Mouse (Mus musculus) intestine, embryonic 14.5 days (tissue): Measurements from ENCODE around the gene Calcoco2. TPM values are rescaled to one million over a fixed set of nuclear protein-coding genes. Genes with fewer than 3 reads are reported as not detected.

Experiments used
- ATAC-seq: fragments of 200-750 bp; cut with Nextera tagmentation; replicated peaks from 2 replicates; pipeline ENCODE4 v1.8.0; 2017; ENCODE audit warnings: low read depth, moderate number of reproducible peaks, moderate TSS enrichment, moderate library complexity; ENCODE audit not compliant: low FRiP score, low TSS enrichment
- DNase-seq: peaks from one replicate; pipeline ENCODE4 v3.0.0-alpha.2; 2018; ENCODE audit warnings: low spot score
- H3K27ac ChIP-seq: fragments of 300-500 bp; sonication (generic); 2 replicates; pipeline ENCODE4 v1.5.1; 2014; ENCODE audit warnings: low read depth, mild to moderate bottlenecking, control low read depth
- H3K27me3 ChIP-seq: fragments of 300-500 bp; sonication (generic); replicated peaks from 2 replicates; pipeline ENCODE4 v1.6.1; 2014; ENCODE audit warnings: low read length, control low read depth; ENCODE audit not compliant: control insufficient read depth, insufficient read depth
- H3K36me3 ChIP-seq: fragments of 300-500 bp; sonication (generic); 2 replicates; pipeline ENCODE4 v1.6.1; 2014; ENCODE audit warnings: low read length, control low read depth; ENCODE audit not compliant: control insufficient read depth, insufficient read depth
- H3K4me1 ChIP-seq: fragments of 300-500 bp; sonication (generic); replicated peaks from 2 replicates; pipeline ENCODE4 v1.6.1; 2014; ENCODE audit warnings: low read length, control low read depth, mixed read lengths; ENCODE audit not compliant: control insufficient read depth, insufficient read depth
- H3K4me2 ChIP-seq: fragments of 300-500 bp; sonication (generic); 2 replicates; pipeline ENCODE4 v1.6.1; 2014; ENCODE audit warnings: low read length
- H3K4me3 ChIP-seq: fragments of 300-500 bp; sonication (generic); 2 replicates; pipeline ENCODE4 v1.5.1; 2014; ENCODE audit warnings: low read depth, low read length, control low read depth, mixed read lengths
- H3K9ac ChIP-seq: fragments of 300-500 bp; sonication (generic); 2 replicates; pipeline ENCODE4 v1.6.1; 2014; ENCODE audit warnings: mild to moderate bottlenecking, low read length
- H3K9me3 ChIP-seq: fragments of 300-500 bp; sonication (generic); 2 replicates; pipeline ENCODE4 v1.6.1; 2016; ENCODE audit warnings: low read length, control low read depth; ENCODE audit not compliant: control insufficient read depth
- WGBS: fragments of 180-500 bp; shearing (Covaris S2); extraction: QIAGEN DNeasy Blood & Tissue Kit; methylation state at CpG from one replicate; pipeline ENCODE4 v1.1.7; 2014; 5-methylcytosine and 5-hydroxymethylcytosine counted together
- polyA plus RNA-seq: library from polyadenylated mRNA; unstranded; fragments of >200 nt; fragmentation: Nextera tagmentation; extraction: Ambion mirVana; gene quantifications from 2 replicates; pipeline ENCODE4 v1.2.1, GENCODE M21; 2014

Gene Calcoco2
- polyA plus RNA-seq, 1 experiment from 2014 or later, result 0.11 TPM

DNA sequence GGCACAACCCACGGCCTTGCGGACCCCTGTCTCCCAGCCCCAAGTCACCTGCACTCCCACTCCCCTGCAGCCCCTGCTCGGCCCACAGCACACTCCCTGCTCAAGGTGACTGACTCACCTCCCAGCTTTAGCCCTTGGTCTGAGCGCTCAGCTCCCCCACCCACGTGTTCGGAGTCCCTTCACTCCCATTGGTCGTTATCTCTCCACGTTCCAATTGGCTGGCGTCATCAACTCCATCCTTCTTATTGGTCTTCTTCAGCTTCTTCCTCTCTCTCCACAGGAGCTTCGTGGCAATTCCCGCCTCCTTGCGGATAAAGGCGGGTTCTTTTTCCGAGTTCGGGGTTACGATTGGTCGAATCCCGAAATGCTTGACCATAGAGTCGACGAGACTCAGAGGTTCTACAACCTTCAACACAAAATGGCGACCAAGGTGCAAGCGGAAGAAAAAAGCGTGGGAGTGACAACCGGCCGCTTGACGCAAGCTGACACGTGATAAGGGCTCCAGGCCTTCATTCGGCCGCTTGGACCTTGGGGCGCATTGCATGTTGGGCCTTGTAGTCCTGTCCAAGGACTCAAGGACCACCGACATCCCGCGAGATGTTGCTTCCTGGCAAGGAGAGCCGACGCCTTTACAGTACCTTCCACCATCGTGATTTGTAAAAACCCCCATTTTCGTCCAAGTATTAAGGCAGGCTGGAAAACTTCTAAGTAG, 36.1 kb downstream of the Calcoco2 start, which contains the start of gene Atp5g1:
Gene Atp5g1, minus strand, starts transcription at position 162 of the 712 bp plus-strand sequence.
- no peaks in the 10 kb centered on the region; the same call in 1 of the 2 replicates for H3K4me1 ChIP-seq
- under 1% methylated on average over 37 of the region's 37 CpGs for WGBS
- H3K36me3 ChIP-seq, result peaks cover 22% of the 10 kb centered on the region
- no peaks in the 10 kb centered on the region for H3K9me3 ChIP-seq
- ATAC-seq (peak; percentile 98), DNase-seq (peak; percentile 93)
- H3K27ac ChIP-seq, result peak within 1 kb of the TSS; percentile 64
- peak within 1 kb of the TSS; percentile 92 for H3K4me3 ChIP-seq
- H3K27me3 ChIP-seq, result no peaks in the 10 kb centered on the region
- peak within 1 kb of the TSS; percentile 83 for H3K9ac ChIP-seq
- peak within 1 kb of the TSS; percentile 90 for H3K4me2 ChIP-seq

DNA sequence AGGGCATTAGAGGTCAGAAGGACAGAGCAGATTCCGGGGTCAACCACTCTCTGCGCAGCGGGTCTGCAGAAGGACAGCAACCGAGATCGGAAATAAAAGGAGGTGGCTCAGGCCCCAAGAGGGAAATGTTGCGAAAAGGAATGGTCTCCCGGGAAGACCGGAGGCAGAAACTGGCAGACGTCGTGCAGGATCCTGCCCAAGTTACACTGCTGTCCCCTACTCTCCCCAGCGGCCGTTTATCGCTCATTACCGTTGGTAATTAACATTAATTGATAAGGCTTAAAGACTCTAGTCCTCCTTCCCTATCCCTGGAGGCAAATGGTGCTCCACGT, 36.6 kb downstream of the Calcoco2 start:
- H3K9ac ChIP-seq, result peak overlapping the region; percentile 83
- DNase-seq (no peak), ATAC-seq (no peak)
- H3K27ac ChIP-seq, result peak overlapping the region; percentile 64
- H3K4me2 ChIP-seq, result peak overlapping the region; percentile 90
- no peaks in the 10 kb centered on the region for H3K9me3 ChIP-seq
- peak overlapping the region; percentile 92 for H3K4me3 ChIP-seq
- under 1% methylated on average over 15 of the region's 15 CpGs for WGBS
- no peaks in the 10 kb centered on the region; the same call in 1 of the 2 replicates for H3K4me1 ChIP-seq
- H3K27me3 ChIP-seq, result no peaks in the 10 kb centered on the region
- peaks cover 27% of the 10 kb centered on the region for H3K36me3 ChIP-seq

DNA sequence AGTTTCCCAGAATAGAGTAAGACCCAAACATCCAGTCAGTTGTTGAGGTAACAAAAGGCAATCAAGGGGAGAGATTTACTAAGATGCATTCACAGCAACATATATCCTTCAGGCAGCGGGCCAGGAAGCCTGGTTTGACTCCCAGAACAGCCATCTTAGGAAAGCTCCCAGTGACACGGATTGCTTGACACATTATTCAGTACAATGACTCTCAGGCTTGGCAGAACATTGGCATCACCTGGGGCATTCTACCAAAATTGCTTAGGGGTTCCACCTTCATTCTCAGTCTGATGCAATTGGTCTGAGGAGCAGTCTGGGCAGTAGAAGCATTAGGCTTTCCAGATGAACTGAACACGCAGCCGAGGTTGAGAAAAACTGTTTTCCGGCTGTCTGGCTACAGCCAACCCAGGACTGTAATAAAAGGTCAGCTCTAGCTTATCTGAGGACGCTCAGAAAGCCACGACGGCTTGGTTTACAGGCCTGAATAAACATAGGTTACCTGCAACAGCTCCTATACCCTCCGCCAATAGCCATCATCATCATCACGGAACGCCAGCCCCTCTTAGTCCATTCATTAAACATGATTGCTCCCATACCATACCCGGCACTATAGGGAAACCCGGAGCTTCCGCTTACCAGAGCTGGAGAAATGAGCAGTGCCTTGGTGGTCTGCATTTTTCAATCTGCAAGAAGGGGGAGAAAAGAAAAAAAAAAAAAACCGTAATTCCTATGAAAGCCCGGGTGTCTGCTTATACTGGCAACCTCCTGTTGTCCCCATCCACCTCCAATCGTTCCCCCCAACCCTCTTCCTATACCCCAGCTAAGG, 37.2 kb downstream of the Calcoco2 start:
- ATAC-seq (no peak), DNase-seq (no peak)
- Histone ChIP-seq H3K4me2 (peak overlapping the region; percentile 90), H3K4me3 (peak overlapping the region; percentile 92), H3K27ac (peak overlapping the region; percentile 64), H3K4me1 (no peaks in the 10 kb centered on the region; the same call in 1 of the 2 replicates), H3K9ac (peak overlapping the region; percentile 83), H3K36me3 (peaks cover 31% of the 10 kb centered on the region), H3K27me3 (no peaks in the 10 kb centered on the region), H3K9me3 (no peaks in the 10 kb centered on the region)
- 15% methylated on average over 17 of the region's 17 CpGs for WGBS

DNA sequence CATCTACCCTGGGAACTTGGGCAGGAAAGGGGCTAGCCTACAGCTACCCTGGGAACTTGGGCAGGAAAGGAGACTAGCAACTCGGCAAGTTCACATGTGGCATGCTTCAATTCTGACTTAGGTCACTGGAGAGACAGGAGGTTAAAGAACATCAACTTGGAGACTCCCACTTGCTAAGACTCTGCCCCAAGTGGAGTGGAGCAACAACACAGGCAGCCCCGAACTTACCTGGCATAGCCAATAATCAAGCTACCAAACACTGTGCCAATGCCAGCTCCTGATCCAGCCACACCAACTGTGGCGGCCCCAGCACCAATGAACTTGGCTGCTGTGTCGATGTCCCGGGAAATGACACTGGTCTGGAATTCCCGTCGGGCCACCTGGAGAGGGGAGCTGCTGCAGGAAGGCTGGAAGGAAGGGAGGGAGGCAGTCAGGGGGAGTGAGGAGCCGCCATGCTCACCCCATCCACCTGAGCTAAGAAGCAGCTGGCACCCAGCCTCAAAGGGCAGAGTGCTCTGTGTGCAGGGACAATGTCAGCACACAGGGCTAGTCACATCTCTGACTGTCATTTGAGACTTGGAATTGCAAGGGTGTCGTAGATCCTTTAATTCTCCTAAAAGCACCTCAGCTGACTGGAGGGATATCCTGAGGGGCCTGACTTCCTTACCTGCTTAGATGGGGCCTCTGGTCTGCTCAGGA, 38.3 kb downstream of the Calcoco2 start:
- H3K4me1 ChIP-seq, result no peaks in the 10 kb centered on the region; the same call in 1 of the 2 replicates
- DNase-seq (no peak), ATAC-seq (no peak)
- H3K27ac ChIP-seq, result no peak overlapping the region
- whole genome bisulfite sequencing, result 79% methylated on average over 6 of the region's 9 CpGs
- H3K9me3 ChIP-seq, result no peaks in the 10 kb centered on the region
- H3K36me3 ChIP-seq, result peaks cover 31% of the 10 kb centered on the region
- H3K27me3 ChIP-seq, result no peaks in the 10 kb centered on the region
- no peak overlapping the region for H3K4me3 ChIP-seq
- no peak overlapping the region for H3K9ac ChIP-seq
- no peak overlapping the region for H3K4me2 ChIP-seq

DNA sequence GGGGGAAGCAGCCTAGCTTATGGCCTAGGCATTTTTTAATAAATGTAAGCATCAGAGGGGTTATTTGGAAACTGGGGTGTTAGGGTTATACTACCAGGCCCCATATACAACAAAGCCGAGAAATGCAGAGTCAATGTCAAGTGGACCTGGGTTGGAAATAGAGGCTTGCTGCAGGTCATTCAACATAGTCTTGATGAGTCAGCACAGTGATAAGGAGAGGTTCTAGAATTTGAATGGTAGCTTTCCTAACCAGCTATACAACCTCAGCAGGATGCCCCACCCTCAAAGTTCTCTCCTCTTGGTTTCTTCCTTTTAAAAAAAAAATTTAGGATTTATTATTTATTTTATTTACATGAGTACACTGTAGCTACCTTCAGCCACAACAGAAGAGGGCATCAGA, 40.8 kb downstream of the Calcoco2 start:
- peaks cover under 1% of the 10 kb centered on the region for H3K4me1 ChIP-seq
- peaks cover 31% of the 10 kb centered on the region for H3K36me3 ChIP-seq
- H3K9ac ChIP-seq, result no peak overlapping the region
- no peaks in the 10 kb centered on the region for H3K9me3 ChIP-seq
- H3K27me3 ChIP-seq, result no peaks in the 10 kb centered on the region
- H3K4me3 ChIP-seq, result no peak overlapping the region
- ATAC-seq (no peak), DNase-seq (no peak)
- no peak overlapping the region for H3K4me2 ChIP-seq
- H3K27ac ChIP-seq, result no peak overlapping the region
- WGBS, result 96% methylated on average over 1 of the region's 1 CpGs

DNA sequence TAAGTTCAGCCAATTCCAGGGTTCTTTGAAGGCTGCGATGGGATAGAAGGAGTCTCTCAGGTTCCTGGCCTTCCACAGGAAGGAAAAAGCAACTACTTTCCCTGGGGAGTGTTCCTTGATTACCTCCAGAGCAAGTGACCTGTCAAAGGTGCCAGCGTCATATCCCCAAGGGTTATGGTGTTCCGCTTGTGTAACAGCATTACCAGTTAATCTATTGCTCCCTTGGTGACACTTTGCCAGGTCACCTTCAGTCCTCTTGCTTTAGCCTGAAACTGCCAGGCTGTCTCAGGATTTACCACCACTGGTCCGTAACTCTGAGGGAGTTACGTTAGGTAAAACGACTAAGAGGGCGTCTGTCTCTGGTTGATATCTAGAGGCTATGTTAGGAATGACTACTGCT, 41.4 kb downstream of the Calcoco2 start:
- ATAC-seq, result no peak
- no peak overlapping the region for H3K27ac ChIP-seq

DNA sequence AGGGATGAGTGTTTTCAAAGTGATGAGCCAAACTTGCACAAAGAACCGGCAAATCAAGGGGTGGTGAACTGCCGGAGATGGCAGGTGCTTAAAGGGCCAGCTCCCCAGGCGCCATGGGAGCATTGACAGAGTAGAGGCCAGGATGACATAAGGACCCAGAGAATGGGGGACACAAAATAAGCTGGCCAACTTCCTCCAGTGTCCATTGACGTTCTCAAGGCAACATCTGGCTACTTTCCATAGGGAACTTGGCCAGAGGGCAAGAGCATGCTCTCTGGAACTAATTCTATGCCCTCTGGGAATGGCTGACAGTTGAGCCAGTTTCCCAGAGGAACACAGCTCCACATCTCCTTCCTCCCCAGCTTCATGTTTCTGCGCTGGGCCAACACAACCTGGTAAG, 43.5 kb downstream of the Calcoco2 start:
- H3K4me3 ChIP-seq, result no peak overlapping the region
- WGBS, result 77% methylated on average over 5 of the region's 5 CpGs
- no peak overlapping the region for H3K27ac ChIP-seq
- H3K9ac ChIP-seq, result no peak overlapping the region
- no peaks in the 10 kb centered on the region for H3K9me3 ChIP-seq
- DNase-seq, result no peak
- no peak for ATAC-seq
- peaks cover 17% of the 10 kb centered on the region for H3K4me1 ChIP-seq
- peaks cover 26% of the 10 kb centered on the region for H3K36me3 ChIP-seq
- no peaks in the 10 kb centered on the region for H3K27me3 ChIP-seq
- no peak overlapping the region for H3K4me2 ChIP-seq

More for the DNA sequence above, 41.4 kb downstream of the Calcoco2 start:
- H3K4me3 ChIP-seq, result no peak overlapping the region
- H3K36me3 ChIP-seq, result peaks cover 31% of the 10 kb centered on the region
- no peaks in the 10 kb centered on the region for H3K9me3 ChIP-seq
- 91% methylated on average over 7 of the region's 7 CpGs for WGBS
- no peak overlapping the region for H3K9ac ChIP-seq
- H3K27me3 ChIP-seq, result no peaks in the 10 kb centered on the region
- H3K4me1 ChIP-seq, result peaks cover 6% of the 10 kb centered on the region
- no peak overlapping the region for H3K4me2 ChIP-seq
- no peak for DNase-seq

DNA sequence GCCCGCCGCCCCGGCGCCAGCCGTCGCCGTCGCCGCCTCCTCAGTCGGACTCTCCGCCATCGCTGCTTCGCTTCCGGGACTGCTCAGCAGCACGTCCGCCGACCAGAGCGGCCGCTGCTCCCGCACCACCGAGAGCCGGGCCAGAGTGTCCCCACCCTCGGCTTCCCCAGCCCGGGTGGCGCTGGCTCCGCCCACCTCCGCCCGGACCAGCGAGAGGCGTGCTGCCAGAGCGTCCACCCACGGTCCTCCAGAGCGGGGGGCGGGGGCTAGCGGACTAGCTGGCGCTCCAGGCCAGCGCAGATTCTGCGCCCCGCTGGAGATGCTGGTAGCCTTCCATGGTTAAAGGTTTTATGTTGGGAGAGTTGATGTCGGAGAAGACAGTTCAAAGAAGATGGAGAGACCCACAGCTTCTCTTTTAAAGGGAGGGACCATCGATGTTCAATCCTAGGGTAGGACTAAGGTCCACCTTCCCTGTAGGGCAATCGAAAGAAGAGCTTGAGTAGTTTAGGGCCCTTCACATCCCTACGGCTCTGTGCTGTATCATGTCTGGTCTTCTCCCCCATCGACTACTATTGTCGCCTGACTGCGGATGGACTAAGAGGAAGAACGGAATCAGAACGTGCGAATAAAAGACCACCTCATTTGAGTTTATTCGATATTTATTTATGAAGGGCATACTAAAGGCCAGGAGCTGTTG, 46.4 kb downstream of the Calcoco2 start, which contains the start of gene Ube2z:
Gene Ube2z, minus strand, starts transcription at position 174 of the 697 bp plus-strand sequence.
- Histone ChIP-seq H3K27me3 (no peaks in the 10 kb centered on the region), H3K4me2 (peak within 1 kb of the TSS; percentile 89), H3K36me3 (peaks cover 24% of the 10 kb centered on the region), H3K4me3 (peak within 1 kb of the TSS; percentile 77), H3K9ac (peak within 1 kb of the TSS; percentile 84), H3K4me1 (peaks cover 24% of the 10 kb centered on the region), H3K27ac (peak within 1 kb of the TSS; percentile 87), H3K9me3 (no peaks in the 10 kb centered on the region)
- DNase-seq (peak; percentile 98), ATAC-seq (peak; percentile 96)
- WGBS, result 3% methylated on average over 49 of the region's 50 CpGs
